Mouse (Mus musculus): ENCODE measurements at regions not wholly inside any gene's neighbourhood (a gene's known extent, or its start where the extent isn't known, plus 50 kb on each side); places are given as distances from the start of the nearest gene placed in this dataset.

DNA sequence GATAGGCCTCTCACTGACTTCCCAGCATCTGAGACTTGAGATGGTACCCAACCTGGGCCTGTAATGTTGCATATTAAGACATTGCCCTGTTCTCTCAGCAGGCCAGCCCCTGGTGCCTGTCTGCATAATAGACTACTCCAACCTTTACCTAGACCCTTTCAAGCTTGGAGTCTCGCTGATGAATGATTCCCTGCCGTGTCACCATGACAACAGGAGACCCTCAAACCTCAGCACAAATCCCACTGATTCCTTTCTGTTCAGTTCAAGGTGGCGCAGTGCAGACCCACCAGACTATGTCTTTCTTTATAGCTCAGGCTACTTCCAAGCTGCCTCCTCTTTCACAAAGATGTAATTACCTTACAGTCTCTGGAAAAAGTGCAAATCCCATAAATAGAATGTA, 172.0 kb downstream of the Dcdc2c start:
- no peak for DNase-seq (ENCODE audit: low spot score in 2 of 2)

- no peak for DNase-seq (ENCODE audit: low spot score in 2 of 2)
These were observed 174.2 kb downstream of the Dcdc2c start for GRCm38 (mm10) chr12:28377968-28378367.

- no peak for DNase-seq (ENCODE audit: low spot score in 2 of 2)
These were observed 174.8 kb downstream of the Dcdc2c start for GRCm38 (mm10) chr12:28377373-28377772.

DNA sequence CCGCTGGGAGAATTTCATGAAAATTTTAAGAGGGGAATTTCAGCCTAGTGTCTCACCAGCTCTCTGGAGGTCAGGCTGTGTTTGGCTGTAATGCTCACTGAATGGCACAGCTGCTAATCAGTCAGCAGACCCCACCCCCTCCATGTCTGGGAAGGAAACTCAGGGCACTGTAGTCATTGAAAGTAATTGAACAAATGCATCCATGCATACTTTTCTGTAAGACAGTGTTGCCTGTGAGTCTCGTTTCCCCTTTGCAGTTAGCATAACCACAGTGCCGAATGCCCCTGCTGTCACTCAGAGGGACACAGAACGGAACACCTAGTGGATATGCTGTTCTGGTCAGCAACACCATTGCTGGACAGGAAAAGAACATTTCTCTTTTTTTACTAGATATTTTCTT, 175.4 kb downstream of the Dcdc2c start:
- no peak for DNase-seq (ENCODE audit: low spot score in 2 of 2)

- no peak for DNase-seq (ENCODE audit: low spot score in 2 of 2)
These were observed 186.9 kb downstream of the Dcdc2c start for GRCm38 (mm10) chr12:28365304-28365703.

- DNase-seq (ENCODE audit: low spot score in 2 of 2), result no peak
These were observed 193.4 kb downstream of the Dcdc2c start for GRCm38 (mm10) chr12:28358737-28359333.

DNA sequence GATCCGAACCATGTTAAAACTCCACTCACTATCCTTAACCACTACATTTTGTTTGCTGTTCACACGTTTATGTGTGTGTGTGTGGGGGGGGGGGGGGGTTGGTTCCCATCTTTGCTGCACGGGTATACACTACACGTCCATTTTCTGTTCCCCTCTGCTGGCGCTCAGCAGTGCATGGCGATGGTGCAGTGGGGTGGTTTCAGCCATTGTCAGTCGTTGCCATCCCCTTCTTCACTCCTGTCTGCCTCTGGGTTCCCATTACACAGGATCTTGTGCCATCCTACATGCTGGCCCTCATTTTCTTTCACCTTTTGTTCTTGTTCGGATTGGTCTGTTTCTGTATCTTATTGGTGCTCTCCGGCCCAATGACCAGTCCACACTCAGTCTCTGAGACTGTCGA, 194.4 kb downstream of the Dcdc2c start:
- DNase-seq (ENCODE audit: low spot score in 2 of 2), result no peak

GRCm38 (mm10) chr12:28353140-28353539, 199.1 kb downstream of the Dcdc2c start:
- no peak for DNase-seq (ENCODE audit: low spot score in 2 of 2)

DNA sequence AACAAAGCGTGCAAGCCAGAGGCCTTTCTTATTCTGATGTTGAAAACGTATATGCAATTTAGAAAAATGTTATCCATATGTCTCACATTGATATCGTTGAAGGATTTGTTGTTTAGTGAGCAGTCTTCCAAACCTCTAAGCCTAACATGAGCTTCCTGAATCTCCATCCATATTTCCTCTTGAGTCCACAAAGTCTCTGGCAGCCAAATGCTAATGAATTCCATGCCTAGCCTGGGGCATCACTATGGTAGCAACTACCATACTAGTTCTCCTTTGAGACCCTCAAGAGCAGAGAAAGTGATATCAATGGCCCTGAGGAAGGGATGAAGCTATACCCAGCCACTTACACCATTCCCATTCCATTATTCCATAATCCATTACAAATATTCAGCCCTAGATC, 199.6 kb downstream of the Dcdc2c start:
- DNase-seq (ENCODE audit: low spot score in 2 of 2), result no peak

- no peak for DNase-seq (ENCODE audit: low spot score in 2 of 2)
These were observed 209.5 kb downstream of the Dcdc2c start for GRCm38 (mm10) chr12:28342735-28343134.

DNA sequence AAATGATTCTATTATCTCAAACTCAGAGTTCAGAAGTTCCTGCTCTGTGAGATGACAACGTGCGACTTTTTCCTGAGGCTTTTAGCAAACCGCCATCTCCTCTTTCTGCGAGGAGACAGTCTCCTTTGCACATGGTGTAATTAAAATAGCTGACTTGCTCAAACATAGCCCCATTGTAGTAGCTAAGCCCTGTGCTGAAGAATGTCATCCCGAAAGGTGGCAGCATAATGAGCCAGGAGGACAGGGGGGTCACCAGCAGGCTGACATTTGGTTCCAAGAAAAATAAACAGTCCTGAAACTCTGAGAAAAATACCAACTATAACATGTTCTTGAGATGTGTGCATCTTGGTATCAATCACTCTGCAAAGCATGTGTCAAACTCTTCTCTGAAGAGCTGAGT, 219.6 kb downstream of the Dcdc2c start:
- DNase-seq (ENCODE audit: low spot score in 2 of 2), result no peak

DNA sequence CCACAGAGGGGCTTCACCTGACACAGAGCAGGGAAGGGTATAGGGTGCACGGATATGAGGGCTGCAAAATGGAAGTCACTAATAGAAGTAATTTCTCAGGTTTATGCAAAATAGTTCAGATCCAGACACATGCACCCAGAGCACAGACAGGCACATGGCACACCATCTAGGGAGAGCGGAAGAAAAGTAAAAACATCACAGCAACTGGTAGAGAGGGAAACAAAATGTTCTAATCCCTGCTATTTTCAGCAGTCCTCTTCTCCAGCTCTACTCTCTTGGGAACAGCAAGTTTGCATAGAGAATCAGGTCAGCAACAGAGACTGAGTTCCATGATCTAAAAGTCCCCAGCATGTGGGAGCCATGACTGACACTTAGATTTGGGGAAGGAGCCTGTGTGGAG, 220.4 kb downstream of the Dcdc2c start:
- no peak for DNase-seq (ENCODE audit: low spot score in 2 of 2)

DNA sequence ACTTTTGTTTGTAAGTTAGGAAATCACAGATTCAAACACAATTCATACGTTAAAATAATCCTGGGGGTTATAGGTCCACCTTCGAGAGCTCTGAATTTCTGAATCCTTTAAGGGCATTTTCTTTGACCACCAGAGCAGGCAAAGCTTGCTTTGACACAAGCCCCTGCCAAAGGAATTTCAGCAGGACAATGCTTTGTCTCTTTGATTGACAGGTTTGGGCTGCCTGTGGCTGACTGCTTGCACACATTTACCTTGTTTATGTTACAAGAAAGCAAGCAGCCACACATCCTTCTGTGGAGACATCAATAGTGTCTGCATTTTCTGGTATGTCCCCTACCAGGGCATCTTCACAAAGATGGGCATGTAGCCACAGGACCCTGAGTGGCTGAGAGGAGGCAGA, 228.5 kb downstream of the Dcdc2c start:
- DNase-seq (ENCODE audit: low spot score in 2 of 2), result no peak

GRCm38 (mm10) chr12:28309226-28309625, 243.0 kb downstream of the Dcdc2c start:
- DNase-seq (ENCODE audit: low spot score in 2 of 2), result no peak

- no peak for DNase-seq (ENCODE audit: low spot score in 2 of 2)
These were observed 250.1 kb downstream of the Dcdc2c start for GRCm38 (mm10) chr12:28302038-28302581.

GRCm38 (mm10) chr12:28288376-28288896, 263.8 kb downstream of the Dcdc2c start:
- no peak for DNase-seq (ENCODE audit: low spot score in 2 of 2)

DNA sequence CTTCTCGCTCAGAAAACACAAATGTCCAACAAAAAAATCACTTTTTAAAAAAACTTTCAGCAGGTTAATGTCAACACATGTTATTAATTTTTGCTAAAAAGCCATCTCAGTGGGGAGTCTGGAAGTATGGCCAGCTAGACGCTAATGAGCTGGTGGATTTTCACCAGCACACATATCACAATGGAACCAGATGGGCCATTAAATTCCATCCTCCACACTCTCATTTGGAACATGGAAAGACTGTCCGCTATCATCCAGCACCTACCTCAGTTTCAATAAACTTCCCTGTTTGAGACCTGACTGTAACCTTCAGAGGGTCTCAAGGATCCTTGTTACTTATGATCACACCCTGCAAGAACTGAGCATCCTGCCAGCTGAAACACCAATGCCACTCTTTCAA, 296.7 kb downstream of the Dcdc2c start:
- DNase-seq (ENCODE audit: low spot score in 2 of 2), result no peak

GRCm38 (mm10) chr12:28250526-28250925, 301.7 kb downstream of the Dcdc2c start:
- DNase-seq (ENCODE audit: low spot score in 2 of 2), result no peak

GRCm38 (mm10) chr12:28248749-28249148, 303.4 kb downstream of the Dcdc2c start:
- no peak for DNase-seq (ENCODE audit: low spot score in 2 of 2)

- no peak for DNase-seq (ENCODE audit: low spot score in 2 of 2)
These were observed 303.9 kb downstream of the Dcdc2c start for GRCm38 (mm10) chr12:28248287-28248686.

DNA sequence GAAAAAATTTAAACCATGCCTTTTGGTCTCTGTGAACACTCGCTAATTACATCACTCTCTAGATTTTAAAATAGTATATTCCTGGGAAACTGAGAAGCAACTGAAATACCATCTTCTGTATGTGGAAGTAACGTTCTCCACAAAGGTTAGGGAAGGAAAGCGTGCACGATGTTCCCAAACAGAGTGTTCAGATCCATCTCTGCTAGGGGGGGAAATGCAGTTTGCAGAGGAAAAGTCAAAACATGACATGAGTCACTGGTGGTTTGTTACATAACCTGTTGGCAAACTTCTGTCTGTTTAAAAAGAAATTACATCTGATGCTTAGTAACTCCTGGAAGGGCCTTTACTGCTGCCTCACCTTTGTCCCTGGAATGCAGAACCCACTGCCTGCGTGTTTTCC, 314.2 kb downstream of the Dcdc2c start:
- DNase-seq (ENCODE audit: low spot score in 2 of 2), result no peak

GRCm38 (mm10) chr12:28237041-28237440, 315.2 kb downstream of the Dcdc2c start:
- no peak for DNase-seq (ENCODE audit: low spot score in 2 of 2)

DNA sequence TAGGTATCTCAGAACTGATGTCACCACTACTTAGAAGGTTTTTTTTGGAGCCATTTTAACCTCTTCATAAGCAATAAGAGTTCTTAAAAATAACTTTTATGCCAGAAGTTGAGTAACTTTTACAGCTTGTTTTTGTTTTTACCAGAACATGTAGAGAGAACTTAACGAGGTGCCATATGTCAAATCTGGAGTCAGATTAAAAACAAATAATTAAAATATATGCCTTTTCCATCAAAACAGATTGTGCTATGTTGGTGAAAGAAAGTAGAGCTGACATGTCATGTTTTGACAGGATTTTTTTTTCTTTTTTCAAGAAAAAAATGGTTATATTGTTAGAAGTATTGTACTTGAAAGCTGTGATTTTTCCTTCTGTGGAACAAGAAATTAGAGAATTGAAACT, 349.4 kb downstream of the Dcdc2c start:
- no peak for DNase-seq (ENCODE audit: low spot score in 2 of 2)

DNA sequence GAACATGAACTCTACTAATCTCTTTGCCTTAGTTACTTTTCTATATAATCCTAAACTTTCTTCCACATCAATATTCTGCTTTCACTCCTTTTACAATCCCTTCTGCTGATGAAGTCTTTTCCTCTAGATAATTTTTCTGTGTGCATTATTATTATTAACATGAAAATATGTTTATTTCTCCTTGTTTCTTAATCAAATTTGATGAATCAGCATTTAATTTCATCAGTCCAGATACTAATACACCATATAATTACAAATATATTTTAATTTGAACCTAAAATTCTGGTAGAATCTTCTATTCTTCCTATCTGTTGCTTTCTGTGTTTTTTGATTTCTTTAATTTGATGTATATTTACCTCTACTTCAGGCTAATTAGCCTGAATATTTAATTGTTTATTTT, 365.5 kb downstream of the Dcdc2c start:
- no peak for DNase-seq (ENCODE audit: low spot score in 2 of 2)

Data from cerebellum, postnatal 4 days (tissue).